Mouse (Mus musculus) stomach, embryonic 16.5 days (tissue): Measurements from ENCODE around the gene Tbc1d14. TPM values are rescaled to one million over a fixed set of nuclear protein-coding genes. Genes with fewer than 3 reads are reported as not detected.

ENCODE experiments used
- ATAC-seq: fragments of 200-750 bp; cut with Nextera tagmentation; 2 replicates; pipeline ENCODE4 v1.8.0; 2017; ENCODE audit warnings: moderate number of reproducible peaks, moderate TSS enrichment; ENCODE audit not compliant: insufficient read depth, low FRiP score
- H3K27ac ChIP-seq: fragments of 300-500 bp; sonication (generic); 2 replicates; pipeline ENCODE4 v1.5.1; 2014; ENCODE audit warnings: low read length
- H3K27me3 ChIP-seq: fragments of 300-500 bp; sonication (generic); 2 replicates; pipeline ENCODE4 v1.6.1; 2014; ENCODE audit warnings: low read length, control low read depth, mixed read lengths; ENCODE audit not compliant: control insufficient read depth, insufficient read depth
- H3K36me3 ChIP-seq: fragments of 300-500 bp; sonication (generic); 2 replicates; pipeline ENCODE4 v1.6.1; 2014; ENCODE audit warnings: low read length; ENCODE audit not compliant: control insufficient read depth, insufficient read depth
- H3K4me1 ChIP-seq: fragments of 300-500 bp; sonication (generic); 2 replicates; pipeline ENCODE4 v1.6.1; 2014; ENCODE audit warnings: low read length, control low read depth, mixed read lengths; ENCODE audit not compliant: control insufficient read depth, insufficient read depth
- H3K4me2 ChIP-seq: fragments of 300-500 bp; sonication (generic); 2 replicates; pipeline ENCODE4 v1.6.1; 2014; ENCODE audit warnings: low read depth, low read length, mixed read lengths
- H3K4me3 ChIP-seq: fragments of 300-500 bp; sonication (generic); replicated peaks from 2 replicates; pipeline ENCODE4 v1.5.1; 2014; ENCODE audit warnings: mild to moderate bottlenecking, low read length
- H3K9ac ChIP-seq: fragments of 300-500 bp; sonication (generic); 2 replicates; pipeline ENCODE4 v1.6.1; 2014; ENCODE audit warnings: low read length
- H3K9me3 ChIP-seq: fragments of 300-500 bp; sonication (generic); replicated peaks from 2 replicates; pipeline ENCODE4 v1.6.1; 2016; ENCODE audit warnings: low read length, control low read depth; ENCODE audit not compliant: control insufficient read depth
- WGBS: fragments of 180-500 bp; shearing (Covaris S2); extraction: QIAGEN DNeasy Blood & Tissue Kit; methylation state at CpG from one replicate; pipeline ENCODE4 v1.1.7; 2014; 5-methylcytosine and 5-hydroxymethylcytosine counted together
- polyA plus RNA-seq: library from polyadenylated mRNA; unstranded; fragments of >200 nt; fragmentation: Nextera tagmentation; extraction: Ambion mirVana; gene quantifications from 2 replicates; pipeline ENCODE4 v1.2.1, GENCODE M21; 2015

Tbc1d14 gene
- polyA plus RNA-seq, 1 experiment from 2014 or later = 39.5 TPM

- Histone ChIP-seq H3K4me1 (no peaks in the 10 kb centered on the region), H3K4me2 (no peak overlapping the region), H3K27me3 (no peaks in the 10 kb centered on the region), H3K4me3 (no peak overlapping the region), H3K9ac (no peak overlapping the region), H3K27ac (no peak overlapping the region), H3K9me3 (no peaks in the 10 kb centered on the region), H3K36me3 (no peaks in the 10 kb centered on the region)
- 56% methylated on average over 4 of the region's 4 CpGs for WGBS
- no peak for ATAC-seq
Measured at GRCm38 (mm10) chr5:36444611-36445010, 148.5 kb downstream of the Tbc1d14 start.

- Histone ChIP-seq H3K4me1 (no peaks in the 10 kb centered on the region), H3K9ac (no peak overlapping the region), H3K27me3 (no peaks in the 10 kb centered on the region), H3K36me3 (no peaks in the 10 kb centered on the region), H3K4me3 (no peak overlapping the region), H3K4me2 (no peak overlapping the region), H3K9me3 (no peaks in the 10 kb centered on the region), H3K27ac (no peak overlapping the region)
- WGBS = 58% methylated on average over 3 of the region's 3 CpGs
- ATAC-seq = no peak
Measured at GRCm38 (mm10) chr5:36440741-36441140, 152.3 kb downstream of the Tbc1d14 start.

Other genes starting within 250 kb of the Tbc1d14 start
- gene Sorcs2, start 195.1 kb downstream of the Tbc1d14 start, polyA plus RNA-seq = 11.4 and 11.8 TPM in 2 replicates
- 54.6 and 58.3 TPM in 2 replicates for gene Grpel1, start 128.3 kb downstream of the Tbc1d14 start, polyA plus RNA-seq
- 1.7 and 2.0 TPM in 2 replicates for gene Tada2b, start 109.0 kb downstream of the Tbc1d14 start, polyA plus RNA-seq
- gene Ccdc96, start 108.7 kb downstream of the Tbc1d14 start, polyA plus RNA-seq = 0.07 and 0.30 TPM in 2 replicates
- gene D5Ertd579e, start 102.7 kb upstream of the Tbc1d14 start, polyA plus RNA-seq = 20.4 and 20.5 TPM in 2 replicates
- gene Bloc1s4, start 155.4 kb upstream of the Tbc1d14 start, polyA plus RNA-seq = 12.8 and 18.3 TPM in 2 replicates
- 279 and 321 TPM in 2 replicates for gene Mrfap1, start 203.5 kb upstream of the Tbc1d14 start, polyA plus RNA-seq
- gene Man2b2, start 237.4 kb upstream of the Tbc1d14 start, polyA plus RNA-seq = 21.8 and 22.8 TPM in 2 replicates